Mouse (Mus musculus): ENCODE results near the gene Khdrbs1. TPM values are rescaled to one million over a fixed set of nuclear protein-coding genes. Genes with fewer than 3 reads are reported as not detected.
"Not testable (repeated sequence)": the region's sequence is repeated elsewhere in the genome, so short reads cannot be mapped to it uniquely, and the experiment has no call there.

The Khdrbs1 gene
- polyA plus RNA-seq, 1 experiment from 2014 or later = 144 TPM

DNA sequence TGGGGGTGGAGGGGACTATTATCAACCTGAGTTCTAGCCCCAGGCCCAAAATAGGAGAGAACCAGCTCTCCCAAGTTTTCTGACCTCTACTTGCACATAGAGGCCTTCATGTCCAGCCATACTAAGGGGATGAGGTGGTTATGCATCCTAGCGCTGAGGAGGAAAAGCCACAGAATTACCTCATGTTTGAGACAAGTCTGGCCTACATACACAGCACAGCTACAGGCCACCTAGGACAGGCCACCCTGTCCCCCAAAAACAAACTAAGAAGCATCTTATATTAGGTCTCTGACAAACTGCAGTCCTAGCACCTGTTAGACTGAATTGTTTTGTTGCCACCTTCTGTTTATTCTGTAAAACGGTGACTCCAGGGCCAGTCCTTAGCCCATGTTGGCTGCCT lies 1.4 kb upstream of the Khdrbs1 start:
- H3K9me3 ChIP-seq (ENCODE audit: low read depth, low read length) = no peaks in the 10 kb centered on the region
- DNase-seq = no peak
- H3K4me2 ChIP-seq = peak overlapping the region; percentile 77
- ATAC-seq (ENCODE audit: insufficient read depth) = no peak
- TF ChIP-seq CTCF (IDR thresholded peaks at IDR 0.05; ENCODE audit: low read depth) = no peak
- peak overlapping the region; percentile 99 for H3K4me3 ChIP-seq (ENCODE audit: low read depth, low read length)
- peak overlapping the region; percentile 99 for H3K27ac ChIP-seq (ENCODE audit: low read depth)
- 43% methylated on average over 2 of the region's 2 CpGs for WGBS
- peak overlapping the region; percentile 72 for H3K9ac ChIP-seq
- H3K4me1 ChIP-seq (ENCODE audit: insufficient read depth) = peaks cover 11% of the 10 kb centered on the region
- H3K36me3 ChIP-seq (ENCODE audit: insufficient read depth) = peaks cover 11% of the 10 kb centered on the region
- H3K27me3 ChIP-seq (ENCODE audit: insufficient read depth, low read length) = no peaks in the 10 kb centered on the region

DNA sequence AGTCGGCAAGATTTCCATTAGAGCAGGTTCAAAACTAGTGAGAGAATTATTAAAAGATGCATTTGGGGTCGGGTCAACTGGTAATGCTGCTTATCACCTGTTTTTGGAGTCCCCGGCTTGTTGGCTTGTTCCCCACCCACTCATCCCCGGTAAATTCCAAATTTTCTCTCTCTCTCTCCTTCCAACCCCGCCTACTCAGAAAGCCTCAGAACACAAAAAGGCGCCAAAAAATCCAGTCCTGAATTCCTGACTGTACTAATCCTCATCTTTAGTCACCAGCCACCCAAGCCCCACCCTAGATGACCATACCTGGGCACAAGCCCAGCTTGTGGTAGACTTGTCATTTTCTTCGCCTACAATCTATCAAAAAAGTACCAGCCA lies 897 bp upstream of the Khdrbs1 start:
- peaks cover 11% of the 10 kb centered on the region for H3K4me1 ChIP-seq (ENCODE audit: insufficient read depth)
- no peak for TF ChIP-seq CTCF (IDR thresholded peaks at IDR 0.05; ENCODE audit: low read depth)
- peak overlapping the region; percentile 99 for H3K27ac ChIP-seq (ENCODE audit: low read depth)
- H3K4me2 ChIP-seq = peak overlapping the region; percentile 77
- peak overlapping the region; percentile 99 for H3K4me3 ChIP-seq (ENCODE audit: low read depth, low read length)
- WGBS = 6% methylated on average over 7 of the region's 7 CpGs
- DNase-seq (peak; percentile 75), ATAC-seq (ENCODE audit: insufficient read depth) (no peak)
- peak overlapping the region; percentile 72 for H3K9ac ChIP-seq
- H3K27me3 ChIP-seq (ENCODE audit: insufficient read depth, low read length) = no peaks in the 10 kb centered on the region
- peaks cover 13% of the 10 kb centered on the region for H3K36me3 ChIP-seq (ENCODE audit: insufficient read depth)
- no peaks in the 10 kb centered on the region for H3K9me3 ChIP-seq (ENCODE audit: low read depth, low read length)

- 0% methylated on average over 34 of the region's 34 CpGs for WGBS
- Histone ChIP-seq H3K4me2 (peak overlapping the region; percentile 77), H3K27ac (ENCODE audit: low read depth) (peak overlapping the region; percentile 99), H3K9ac (peak overlapping the region; percentile 99), H3K4me1 (ENCODE audit: insufficient read depth) (peaks cover 11% of the 10 kb centered on the region), H3K4me3 (ENCODE audit: low read depth, low read length) (peak overlapping the region; percentile 99), H3K36me3 (ENCODE audit: insufficient read depth) (peaks cover 15% of the 10 kb centered on the region), H3K9me3 (ENCODE audit: low read depth, low read length) (no peaks in the 10 kb centered on the region), H3K27me3 (ENCODE audit: insufficient read depth, low read length) (no peaks in the 10 kb centered on the region)
- no peak for TF ChIP-seq CTCF (IDR thresholded peaks at IDR 0.05; ENCODE audit: low read depth)
- peak; percentile 35; the same call in 1 of the 2 replicates for ATAC-seq (ENCODE audit: insufficient read depth)
- no peak for DNase-seq
Observed at GRCm38 (mm10) chr4:129741974-129742231, 200 bp downstream of the Khdrbs1 start.

- peak overlapping the region; percentile 99 for H3K4me3 ChIP-seq (ENCODE audit: low read depth, low read length)
- H3K36me3 ChIP-seq (ENCODE audit: insufficient read depth) = peaks cover 15% of the 10 kb centered on the region
- WGBS = under 1% methylated on average over 62 of the region's 62 CpGs
- DNase-seq (peak; percentile 73), ATAC-seq (ENCODE audit: insufficient read depth) (peak; percentile 18)
- H3K27ac ChIP-seq (ENCODE audit: low read depth) = peak overlapping the region; percentile 99
- no peak for TF ChIP-seq CTCF (IDR thresholded peaks at IDR 0.05; ENCODE audit: low read depth)
- H3K9ac ChIP-seq = peak overlapping the region; percentile 99
- no peaks in the 10 kb centered on the region for H3K9me3 ChIP-seq (ENCODE audit: low read depth, low read length)
- peak overlapping the region; percentile 77 for H3K4me2 ChIP-seq
- no peaks in the 10 kb centered on the region for H3K27me3 ChIP-seq (ENCODE audit: insufficient read depth, low read length)
- peaks cover 11% of the 10 kb centered on the region for H3K4me1 ChIP-seq (ENCODE audit: insufficient read depth)
Observed at GRCm38 (mm10) chr4:129741251-129741973, 691 bp downstream of the Khdrbs1 start.

GRCm38 (mm10) chr4:129739111-129739645 lies 2.9 kb downstream of the Khdrbs1 start:
- TF ChIP-seq CTCF (IDR thresholded peaks at IDR 0.05; ENCODE audit: low read depth) = no peak
- Histone ChIP-seq H3K9me3 (ENCODE audit: low read depth, low read length) (no peaks in the 10 kb centered on the region), H3K9ac (0 out of 2 replicates have a peak overlapping the region, but pooled peaks have one; percentile 16), H3K4me3 (ENCODE audit: low read depth, low read length) (peak overlapping the region; percentile 99; the same call in 1 of the 2 replicates), H3K4me1 (ENCODE audit: insufficient read depth) (peaks cover 11% of the 10 kb centered on the region), H3K27me3 (ENCODE audit: insufficient read depth, low read length) (no peaks in the 10 kb centered on the region), H3K36me3 (ENCODE audit: insufficient read depth) (peaks cover 15% of the 10 kb centered on the region), H3K27ac (ENCODE audit: low read depth) (no peak overlapping the region), H3K4me2 (peak overlapping the region; percentile 77)
- DNase-seq (no peak), ATAC-seq (ENCODE audit: insufficient read depth) (no peak)
- 61% methylated on average over 4 of the region's 4 CpGs for WGBS

GRCm38 (mm10) chr4:129736173-129736572 lies 5.9 kb downstream of the Khdrbs1 start:
- 80% methylated on average over 1 of the region's 1 CpGs for WGBS
- no peak overlapping the region for H3K4me3 ChIP-seq (ENCODE audit: low read depth, low read length)
- ATAC-seq (ENCODE audit: insufficient read depth) (no peak), DNase-seq (no peak)
- H3K27ac ChIP-seq (ENCODE audit: low read depth) = no peak overlapping the region
- TF ChIP-seq CTCF (IDR thresholded peaks at IDR 0.05; ENCODE audit: low read depth) = no peak
- no peak overlapping the region for H3K9ac ChIP-seq
- H3K4me1 ChIP-seq (ENCODE audit: insufficient read depth) = 0 out of 2 replicates have a peak, but pooled peaks cover 3% of the 10 kb centered on the region
- H3K9me3 ChIP-seq (ENCODE audit: low read depth, low read length) = no peaks in the 10 kb centered on the region
- no peak overlapping the region for H3K4me2 ChIP-seq
- H3K36me3 ChIP-seq (ENCODE audit: insufficient read depth) = peaks cover 15% of the 10 kb centered on the region
- no peaks in the 10 kb centered on the region for H3K27me3 ChIP-seq (ENCODE audit: insufficient read depth, low read length)

- not testable (repeated sequence) for H3K4me3 ChIP-seq (ENCODE audit: low read depth, low read length); DNase-seq; H3K4me1 ChIP-seq (ENCODE audit: insufficient read depth); H3K27me3 ChIP-seq (ENCODE audit: insufficient read depth, low read length); H3K4me2 ChIP-seq; H3K27ac ChIP-seq (ENCODE audit: low read depth); H3K9ac ChIP-seq; H3K9me3 ChIP-seq (ENCODE audit: low read depth, low read length); ATAC-seq (ENCODE audit: insufficient read depth)
- WGBS = 93% methylated on average over 3 of the region's 4 CpGs
- H3K36me3 ChIP-seq (ENCODE audit: insufficient read depth) = peaks cover 15% of the 10 kb centered on the region
Observed at GRCm38 (mm10) chr4:129735485-129735884, 6.6 kb downstream of the Khdrbs1 start.

Data from lung, embryonic 14.5 days (tissue).